Mouse (Mus musculus): ENCODE results near the gene Phykpl. TPM values are rescaled to one million over a fixed set of nuclear protein-coding genes. Genes with fewer than 3 reads are reported as not detected.
"Not testable (repeated sequence)": the region's sequence is repeated elsewhere in the genome, so short reads cannot be mapped to it uniquely, and the experiment has no call there.

Phykpl gene
- total RNA-seq, 2 experiments from 2014 or later = 7.8 to 8.5 TPM

GRCm38 (mm10) chr11:51618894-51619408, 34.4 kb downstream of the Phykpl start:
- DNase-seq = no peak

GRCm38 (mm10) chr11:51619409-51620060, 35.0 kb downstream of the Phykpl start, which contains the start of gene Nhp2:
Gene Nhp2 (plus strand): TSS chr11:51619735.
- peak; percentile 97 to 98 for DNase-seq

- no peak for DNase-seq
These were observed 35.5 kb downstream of the Phykpl start for GRCm38 (mm10) chr11:51620084-51620483.

- DNase-seq = no peak
These were observed 37.2 kb downstream of the Phykpl start for GRCm38 (mm10) chr11:51621776-51622175.

GRCm38 (mm10) chr11:51622971-51623491, 38.5 kb downstream of the Phykpl start:
- DNase-seq = no peak

- DNase-seq = no peak
These were observed 40.7 kb downstream of the Phykpl start for GRCm38 (mm10) chr11:51625187-51625820.

GRCm38 (mm10) chr11:51627425-51627824, 42.9 kb downstream of the Phykpl start:
- no peak for DNase-seq

- DNase-seq = no peak
These were observed 43.4 kb downstream of the Phykpl start for GRCm38 (mm10) chr11:51627907-51628306.

GRCm38 (mm10) chr11:51629651-51630314, 45.2 kb downstream of the Phykpl start:
- no peak for DNase-seq

- DNase-seq = no peak
These were observed 47.7 kb downstream of the Phykpl start for GRCm38 (mm10) chr11:51632130-51632753.

- DNase-seq = not testable (repeated sequence)
These were observed 48.6 kb downstream of the Phykpl start for GRCm38 (mm10) chr11:51633200-51633599.

- DNase-seq = no peak
These were observed 49.2 kb downstream of the Phykpl start for GRCm38 (mm10) chr11:51633721-51634120.

- DNase-seq = no peak
These were observed 50.6 kb downstream of the Phykpl start for GRCm38 (mm10) chr11:51635127-51635524.

GRCm38 (mm10) chr11:51635525-51636322, 51.2 kb downstream of the Phykpl start, which contains the start of gene Rmnd5b:
Gene Rmnd5b (minus strand): TSS chr11:51635896.
- DNase-seq = peak; percentile 92

- peak; percentile 61 to 64 for DNase-seq
These were observed 51.7 kb downstream of the Phykpl start for GRCm38 (mm10) chr11:51636323-51636684.

- DNase-seq = peak; percentile 55 to 74
These were observed 53.4 kb downstream of the Phykpl start for GRCm38 (mm10) chr11:51637971-51638414.

- no peak for DNase-seq
These were observed 53.9 kb downstream of the Phykpl start for GRCm38 (mm10) chr11:51638497-51638896.

- DNase-seq = no peak
These were observed 56.2 kb downstream of the Phykpl start for GRCm38 (mm10) chr11:51640748-51641147.

GRCm38 (mm10) chr11:51643202-51643601, 58.6 kb downstream of the Phykpl start:
- DNase-seq = peak in 1 of 2 experiments; percentile 28

- no peak for DNase-seq
These were observed 59.2 kb downstream of the Phykpl start for GRCm38 (mm10) chr11:51643761-51644160.

GRCm38 (mm10) chr11:51644217-51644616, 59.7 kb downstream of the Phykpl start:
- peak in 1 of 2 experiments; percentile 48 for DNase-seq

All from heart, adult 18-20 months (tissue).